Mouse (Mus musculus) ZHBTc4 (cell line): ENCODE measurements around the gene Atg4b.

ENCODE experiments used
- DNase-seq: peaks from one replicate; pipeline ENCODE4 v3.0.0-alpha.2; 2011; ENCODE audit warnings: low read depth, low spot score

Gene Atg4b

DNA sequence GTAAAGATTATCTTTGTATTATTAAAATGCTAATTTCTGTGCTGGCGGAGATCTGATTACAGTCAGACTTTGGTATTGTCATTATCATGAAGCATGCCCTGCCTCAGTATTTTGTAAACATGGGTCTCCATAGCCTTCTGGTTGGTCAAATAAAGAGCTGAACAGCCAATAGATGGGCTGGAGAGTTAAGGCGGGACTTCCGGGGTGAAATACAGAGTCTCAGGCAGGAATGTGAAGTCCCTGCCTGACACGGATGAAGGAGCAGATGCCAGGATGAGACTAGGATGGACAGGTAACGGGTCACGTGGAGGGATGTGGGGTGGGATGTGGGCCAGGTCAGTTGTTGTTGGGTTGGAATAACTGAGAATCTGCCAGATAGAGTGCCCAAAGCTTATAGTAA is at the start of gene Atg4b:
TSS of gene Atg4b (plus strand) at position 211 of the 400 bp plus-strand sequence.
- DNase-seq, result peak; percentile 66

DNA sequence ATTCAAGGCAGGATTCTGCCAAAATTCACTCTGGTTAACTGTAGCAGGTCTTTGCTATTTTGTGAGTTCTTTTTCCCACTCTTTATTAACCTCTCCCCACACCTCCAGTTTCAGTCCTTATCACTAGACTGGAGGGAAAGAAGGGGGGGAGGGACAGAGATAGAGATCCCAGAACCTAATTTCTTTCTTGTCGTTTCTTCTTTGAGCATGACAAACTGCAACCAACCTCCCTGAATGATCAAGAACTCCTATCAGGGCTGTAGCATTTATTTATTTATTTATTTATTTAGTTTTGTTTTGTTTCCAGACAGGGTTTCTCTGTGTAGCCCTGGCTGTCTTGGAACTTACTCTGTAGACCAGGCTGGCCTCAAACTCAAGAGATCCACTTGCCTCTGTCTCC is 49.2 kb upstream of the Atg4b start:
- no peak for DNase-seq

DNA sequence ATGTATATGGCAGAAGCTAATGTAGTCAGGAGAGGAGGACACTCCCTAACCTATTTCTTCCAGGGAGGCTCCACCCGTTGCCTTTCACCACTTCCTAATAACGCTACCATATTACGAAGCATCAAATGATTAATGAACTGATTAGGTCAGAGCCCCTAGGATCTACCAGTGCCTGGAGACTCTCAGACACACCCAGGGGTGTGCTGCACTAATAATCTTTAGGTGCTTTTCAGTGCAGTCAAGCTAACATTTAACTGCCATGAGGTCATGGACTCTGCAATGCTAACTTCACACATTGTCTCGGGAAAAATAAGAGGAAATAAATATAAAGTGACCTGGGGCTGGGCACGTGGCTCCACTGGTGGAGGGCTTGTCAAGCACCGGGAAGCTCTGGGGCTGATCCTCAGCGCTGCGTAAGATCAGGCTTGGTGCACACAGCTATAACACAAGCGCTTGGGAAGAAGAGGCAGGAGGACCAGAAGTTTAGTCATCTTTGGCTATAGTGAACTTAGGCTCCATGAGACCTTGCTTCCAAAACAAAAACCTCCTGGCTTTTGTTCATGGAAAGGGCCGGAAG is 47.7 kb upstream of the Atg4b start:
- DNase-seq, result no peak

DNA sequence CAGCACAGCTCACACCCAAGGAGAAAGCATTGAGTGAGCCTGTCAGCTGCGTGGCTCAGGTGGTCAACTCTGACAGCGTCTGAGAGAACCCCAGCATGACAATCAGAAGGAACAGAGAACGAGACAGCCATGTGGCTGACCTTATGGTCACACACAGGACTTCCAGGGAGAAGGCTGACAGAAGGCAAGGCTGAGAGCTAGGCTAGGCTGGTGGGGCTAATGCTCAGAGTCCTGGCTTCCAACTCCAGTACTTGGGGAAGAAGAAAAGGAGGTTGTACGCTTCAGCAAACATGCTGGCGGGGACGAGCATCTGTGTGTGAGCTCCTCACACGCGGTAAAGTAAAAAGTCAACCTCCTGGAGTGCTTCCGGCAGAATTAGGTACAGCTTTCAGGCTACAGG is 47.0 kb upstream of the Atg4b start:
- no peak for DNase-seq

DNA sequence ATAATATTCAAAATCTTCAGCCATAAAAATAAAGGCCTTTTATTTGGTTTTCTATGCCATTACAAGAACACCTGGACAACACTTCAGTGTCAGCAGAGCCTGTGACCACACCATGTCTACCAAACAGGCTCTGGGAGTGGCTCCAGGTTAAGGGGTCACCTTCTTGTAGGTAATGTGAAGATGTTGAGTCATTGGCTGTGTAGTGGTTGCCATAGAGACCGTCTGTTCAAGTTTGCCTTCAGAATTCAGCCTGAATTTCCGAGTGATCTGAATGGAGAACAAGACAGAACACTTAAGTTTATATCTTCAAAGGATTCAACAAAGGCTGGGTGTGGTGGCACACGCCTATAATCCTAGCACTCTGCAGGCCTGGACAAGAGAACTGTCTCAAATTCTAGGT is 45.9 kb upstream of the Atg4b start:
- peak; percentile 77 for DNase-seq

DNA sequence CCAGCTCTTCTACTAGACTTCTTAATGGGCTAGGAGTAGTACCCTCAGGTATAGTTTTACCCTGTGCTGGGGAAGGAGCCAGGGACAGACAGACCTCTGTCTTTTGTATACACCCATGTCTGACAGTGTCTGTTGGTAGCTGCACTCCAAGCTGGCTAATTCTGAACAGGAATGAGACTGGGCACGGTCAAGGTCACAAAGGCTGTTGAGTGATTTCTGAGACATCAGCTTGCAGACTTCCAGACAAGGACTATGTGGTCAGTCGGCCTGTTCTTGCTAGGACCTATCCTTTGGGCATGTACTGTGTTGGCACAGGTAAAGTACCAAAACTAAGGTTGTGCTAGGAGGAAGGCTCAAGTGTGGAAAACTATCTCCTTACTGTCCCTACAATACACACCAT is 35.1 kb upstream of the Atg4b start:
- DNase-seq, result no peak

DNA sequence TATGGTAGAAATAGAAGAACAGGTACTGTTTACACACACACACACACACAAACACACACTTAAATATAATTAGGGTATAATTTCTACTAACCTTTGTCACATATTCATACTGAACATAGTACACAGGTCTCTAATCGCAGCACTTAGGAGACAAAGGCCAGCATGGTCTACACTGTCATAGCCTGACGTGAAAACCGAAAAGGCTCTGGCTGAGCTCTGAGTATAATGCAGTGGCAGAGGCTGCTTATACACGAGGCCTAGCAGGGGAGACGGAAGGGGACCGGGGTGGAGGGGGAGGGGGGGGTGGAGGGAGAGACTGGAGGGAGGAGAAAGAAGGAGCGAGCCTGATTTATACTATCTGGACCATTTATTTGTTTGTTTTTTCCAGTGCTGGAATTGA is 29.7 kb upstream of the Atg4b start:
- no peak for DNase-seq

DNA sequence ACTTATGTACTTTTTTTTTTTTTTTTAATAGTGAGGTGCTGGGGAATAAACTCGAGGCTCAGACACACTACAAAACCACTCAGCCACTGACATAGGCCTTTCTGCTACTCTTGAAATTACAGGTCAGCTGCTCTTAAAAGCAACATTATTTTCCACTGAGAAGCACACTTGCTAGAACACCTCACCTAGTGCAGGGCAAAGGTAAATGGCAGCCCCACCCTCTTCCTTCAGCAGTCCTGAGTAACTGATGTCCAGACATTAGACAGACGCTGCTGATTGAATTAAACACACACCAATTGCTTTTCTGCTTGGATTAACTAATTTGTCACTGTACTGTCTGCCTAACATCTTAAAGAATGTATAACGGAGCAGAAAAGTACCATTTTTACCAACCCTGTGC is 26.7 kb upstream of the Atg4b start:
- DNase-seq, result no peak

DNA sequence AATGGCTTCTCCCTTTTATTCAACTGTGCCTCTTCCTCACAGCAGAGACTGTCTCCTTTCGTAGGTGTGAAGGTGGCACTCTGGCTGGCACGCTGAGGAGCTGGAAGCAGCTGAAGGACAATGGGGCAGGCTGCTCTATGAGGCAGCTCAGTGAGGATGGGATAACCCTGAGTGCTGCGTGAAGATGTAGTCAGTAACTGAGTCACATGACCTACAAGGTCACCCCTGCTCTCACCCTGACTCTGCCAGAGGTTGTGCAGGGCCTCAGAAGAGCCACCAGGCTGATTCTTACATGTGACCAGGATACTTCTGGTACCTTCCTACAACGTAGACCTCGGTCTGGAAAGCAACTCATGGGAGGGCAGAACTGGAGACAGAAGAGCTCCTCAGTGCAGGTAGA is 25.6 kb upstream of the Atg4b start:
- DNase-seq, result peak; percentile 36

DNA sequence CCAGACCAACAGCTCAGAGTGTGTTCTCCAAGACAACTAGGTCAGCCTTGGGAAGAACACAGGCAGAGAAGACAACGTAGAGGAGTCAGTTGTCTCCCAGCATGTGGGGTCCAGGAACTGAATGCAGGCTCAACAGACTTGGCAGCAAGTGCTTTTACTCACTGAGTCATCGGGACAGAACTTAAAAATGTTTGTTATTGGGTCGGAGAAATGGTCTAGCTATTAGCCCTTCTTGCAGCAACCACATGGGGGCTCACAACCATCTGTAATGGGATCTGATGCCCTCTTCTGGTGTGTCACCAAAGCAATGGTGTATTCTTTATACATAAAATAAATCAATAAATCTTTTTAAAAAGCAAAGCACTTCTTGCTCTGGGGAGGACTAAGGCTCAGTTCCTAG is 25.2 kb upstream of the Atg4b start:
- DNase-seq, result no peak

DNA sequence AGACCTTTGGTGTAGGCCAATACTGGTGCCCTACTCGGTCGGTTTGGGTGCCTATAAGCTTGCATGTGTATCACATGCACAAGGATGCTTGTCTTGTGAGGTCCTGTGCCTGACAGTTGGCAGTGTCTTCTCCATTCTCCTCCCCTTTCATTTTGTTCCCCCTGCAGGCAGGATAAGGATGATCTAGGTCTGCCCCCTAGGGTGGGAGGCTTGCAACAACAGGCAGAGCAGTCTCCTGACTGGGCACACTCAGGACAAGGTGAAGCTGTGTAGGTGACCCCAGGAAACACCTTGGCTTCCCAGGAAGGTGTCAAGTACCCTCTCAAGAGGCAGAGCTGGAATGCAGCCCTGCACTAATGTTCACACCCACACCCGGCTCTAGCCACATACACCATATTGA is 24.3 kb upstream of the Atg4b start:
- DNase-seq, result peak; percentile 76

DNA sequence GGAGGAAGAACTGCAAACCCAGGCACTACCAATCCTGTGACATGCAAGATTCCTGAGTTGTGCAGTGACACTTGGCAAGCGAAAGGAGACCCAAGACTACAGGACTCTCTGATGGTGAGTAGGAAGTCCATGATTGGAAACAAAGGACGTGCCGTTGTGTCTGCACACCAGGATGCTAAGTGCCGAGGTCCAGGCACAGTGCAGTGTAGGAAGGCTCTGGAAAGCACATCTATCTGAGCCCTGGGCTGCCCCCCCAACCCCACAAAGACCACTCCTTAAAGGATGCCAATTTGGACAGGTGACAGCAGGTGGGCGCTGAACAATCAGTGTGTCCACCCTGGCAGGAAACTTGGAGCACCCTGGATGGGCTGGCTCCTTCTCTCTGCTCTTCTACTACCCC is 20.2 kb upstream of the Atg4b start:
- no peak for DNase-seq

DNA sequence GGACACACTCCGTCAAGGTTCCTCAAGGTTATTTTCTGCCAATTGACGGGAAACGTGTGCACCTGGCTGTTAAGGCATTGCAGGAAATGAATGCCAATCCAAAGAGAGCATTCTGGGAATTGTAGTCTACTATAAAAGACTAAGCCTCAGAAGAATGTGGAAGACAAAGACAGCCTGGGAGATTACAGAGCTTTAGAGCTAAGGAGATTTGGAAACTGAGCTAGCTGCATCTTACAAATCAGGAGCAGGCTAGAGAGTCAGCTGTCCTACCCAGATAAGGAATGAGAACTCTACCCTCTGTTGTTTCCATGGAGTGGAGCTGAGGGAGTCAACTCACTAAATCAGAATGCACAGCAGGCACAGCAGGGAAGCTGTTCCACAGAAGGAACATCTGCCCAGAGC is 19.4 kb upstream of the Atg4b start:
- DNase-seq, result peak; percentile 51

DNA sequence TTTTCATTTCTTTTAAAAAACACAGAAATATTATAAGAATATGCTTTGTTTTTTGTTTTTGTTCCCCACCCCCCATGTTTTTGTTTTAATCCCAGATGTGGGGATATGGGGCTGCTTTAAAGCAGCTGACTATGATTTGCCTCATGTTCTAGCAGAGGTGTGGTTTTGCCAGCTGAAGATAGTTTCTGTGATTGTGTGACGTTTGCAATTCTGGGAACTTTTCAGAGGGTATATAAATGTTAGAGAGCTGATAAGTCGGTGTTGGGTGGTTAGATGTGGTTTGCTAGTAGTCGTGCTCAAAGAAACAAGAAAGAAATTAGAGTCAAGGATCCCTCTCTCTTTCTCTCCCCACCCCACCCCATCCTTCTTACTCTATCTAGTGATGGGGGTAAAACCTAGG is 15.4 kb upstream of the Atg4b start:
- DNase-seq, result no peak

DNA sequence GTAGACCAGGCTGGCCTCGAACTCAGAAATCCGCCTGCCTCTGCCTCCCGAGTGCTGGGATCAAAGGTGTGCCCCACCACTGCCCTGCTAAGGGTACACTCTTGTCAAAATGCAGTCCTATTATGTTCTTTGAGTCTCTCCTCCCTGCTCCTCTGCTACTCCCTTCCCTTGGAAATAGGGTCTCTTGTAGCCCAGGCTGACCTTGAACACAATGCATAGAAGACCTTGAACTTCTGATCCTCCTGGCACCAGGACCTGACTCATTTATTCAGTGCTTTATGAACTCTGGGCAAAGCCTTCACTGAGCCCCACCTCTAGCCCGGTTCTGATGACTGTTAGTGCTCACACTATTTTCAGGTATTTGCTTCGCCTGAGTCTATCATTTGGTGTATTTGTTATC is 13.6 kb upstream of the Atg4b start:
- DNase-seq, result peak; percentile 49

DNA sequence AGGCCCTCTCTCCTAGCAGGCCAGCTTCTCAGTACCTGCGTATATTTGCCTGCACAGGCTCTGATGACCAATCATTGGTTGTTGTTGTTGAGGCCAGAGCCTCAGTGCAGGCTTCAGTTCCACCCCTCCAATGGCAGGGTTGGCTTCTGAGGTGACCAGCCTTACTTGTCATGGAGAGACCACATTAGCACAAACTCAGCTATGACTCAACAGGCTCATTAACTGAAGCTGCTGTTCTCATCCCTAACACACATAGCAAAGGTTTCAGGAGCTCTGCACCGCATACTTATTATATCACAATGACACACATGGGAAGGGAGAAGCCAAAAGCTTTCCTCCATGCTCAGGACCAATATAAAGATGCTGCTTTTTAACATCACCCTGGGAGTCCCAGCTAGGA is 10.6 kb upstream of the Atg4b start:
- no peak for DNase-seq

DNA sequence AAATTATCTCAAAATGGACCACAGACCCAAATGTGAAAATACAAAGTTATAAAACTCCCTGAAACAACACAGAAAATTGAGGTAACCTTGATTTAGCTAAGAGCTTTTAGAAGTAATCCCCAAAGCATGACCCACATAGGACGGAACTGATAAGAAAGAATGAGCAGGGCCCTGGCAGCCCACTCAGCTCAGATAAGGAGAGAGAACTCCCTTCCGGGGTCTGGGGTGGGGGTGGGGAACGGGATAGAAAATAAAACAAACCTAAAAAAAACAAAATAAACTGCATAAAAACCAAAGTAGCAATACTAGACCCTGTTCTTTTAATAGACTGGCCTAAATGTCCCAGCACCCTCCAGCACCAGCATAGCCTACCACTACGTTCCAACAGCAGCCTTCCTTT is 9.3 kb upstream of the Atg4b start:
- no peak for DNase-seq

DNA sequence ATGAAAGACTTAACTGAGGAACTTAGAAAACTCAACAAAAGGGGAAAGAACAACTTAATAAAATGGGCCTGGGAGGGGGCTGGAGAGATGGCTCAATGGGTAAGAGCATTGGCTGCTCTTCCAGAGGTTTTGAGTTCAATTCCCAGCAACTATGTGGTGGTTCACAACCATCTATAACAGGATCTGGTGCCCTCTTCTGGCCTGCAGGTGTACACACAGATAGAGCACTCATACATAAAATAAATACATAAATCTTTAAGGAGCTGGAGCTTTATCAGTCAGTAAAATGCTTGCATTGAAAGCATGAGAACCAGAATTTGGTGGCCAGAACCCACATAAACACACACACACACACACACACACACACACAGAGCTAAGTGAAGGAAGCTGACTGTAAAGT is 8.4 kb upstream of the Atg4b start:
- DNase-seq, result peak; percentile 62

DNA sequence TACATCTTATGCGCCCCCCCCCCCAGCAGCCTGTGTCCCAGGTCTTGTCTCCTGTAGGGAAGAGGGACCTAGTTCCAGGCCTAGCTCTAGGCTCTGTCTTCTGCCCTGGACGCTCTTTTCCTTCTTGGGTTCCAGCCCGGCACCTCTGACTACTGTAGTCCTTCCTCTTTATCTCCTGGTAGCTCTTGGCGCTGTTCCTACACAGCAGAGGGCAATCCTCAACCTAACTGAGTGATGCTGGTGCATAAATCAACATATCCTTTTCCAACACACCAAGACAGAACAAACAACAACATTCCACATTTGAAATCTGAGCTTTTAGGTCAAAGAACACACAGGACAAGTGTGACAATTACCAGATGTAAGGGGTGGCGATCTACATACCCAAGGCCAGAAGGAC is 5.1 kb upstream of the Atg4b start:
- DNase-seq, result peak; percentile 18

DNA sequence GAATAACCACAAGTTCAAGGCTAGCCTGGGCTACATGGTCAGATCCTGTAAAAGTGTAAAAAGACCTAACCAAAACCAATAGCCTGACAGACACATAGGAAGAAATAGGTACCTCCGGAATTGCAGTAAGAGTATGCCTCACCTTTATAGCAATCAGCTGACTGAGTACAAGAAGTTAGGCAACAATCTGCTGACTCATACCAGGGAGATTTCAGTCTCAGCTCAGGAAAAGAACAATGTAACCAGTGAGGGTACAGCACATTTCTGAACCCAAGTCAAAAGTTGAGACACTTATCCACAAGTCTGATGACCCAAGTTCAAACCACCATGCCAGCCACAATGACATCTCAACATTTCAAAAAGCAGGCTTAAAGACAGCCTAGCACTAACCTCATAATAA is 2.8 kb upstream of the Atg4b start:
- DNase-seq, result no peak

DNA sequence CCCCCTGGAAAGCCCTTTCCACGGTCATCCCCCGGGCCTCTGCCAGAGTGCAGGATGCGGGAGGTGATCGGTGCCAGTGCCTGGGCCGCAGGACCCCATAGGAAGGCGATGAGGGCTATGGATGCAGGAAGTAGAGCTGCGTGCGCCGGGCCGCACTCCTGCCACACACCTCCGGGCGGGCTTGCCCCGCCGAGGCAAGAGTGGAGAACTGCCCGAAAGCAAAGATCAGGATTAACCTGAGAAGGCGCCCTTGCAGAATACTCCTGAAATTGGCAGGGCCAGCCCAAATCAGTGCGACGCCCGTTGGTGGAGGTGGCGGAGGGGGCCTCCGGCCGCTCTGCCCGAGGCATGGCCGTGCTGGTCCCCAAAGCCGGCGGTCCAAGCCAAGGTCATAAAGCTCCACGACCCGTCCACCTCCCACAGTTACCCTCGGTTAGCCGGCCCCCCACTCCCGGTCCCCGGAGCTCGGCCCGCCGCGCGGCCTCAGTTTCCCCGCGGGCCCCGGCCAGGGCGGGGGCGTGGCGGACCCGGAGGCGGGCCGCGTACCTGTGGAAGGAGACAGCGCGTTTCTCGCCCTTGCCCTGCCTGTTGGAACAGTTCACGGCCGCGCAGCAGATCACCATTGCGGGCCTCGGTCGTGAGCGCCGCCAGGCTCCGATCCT is 2.7 kb downstream of the Atg4b start:
- DNase-seq, result peak; percentile 69

DNA sequence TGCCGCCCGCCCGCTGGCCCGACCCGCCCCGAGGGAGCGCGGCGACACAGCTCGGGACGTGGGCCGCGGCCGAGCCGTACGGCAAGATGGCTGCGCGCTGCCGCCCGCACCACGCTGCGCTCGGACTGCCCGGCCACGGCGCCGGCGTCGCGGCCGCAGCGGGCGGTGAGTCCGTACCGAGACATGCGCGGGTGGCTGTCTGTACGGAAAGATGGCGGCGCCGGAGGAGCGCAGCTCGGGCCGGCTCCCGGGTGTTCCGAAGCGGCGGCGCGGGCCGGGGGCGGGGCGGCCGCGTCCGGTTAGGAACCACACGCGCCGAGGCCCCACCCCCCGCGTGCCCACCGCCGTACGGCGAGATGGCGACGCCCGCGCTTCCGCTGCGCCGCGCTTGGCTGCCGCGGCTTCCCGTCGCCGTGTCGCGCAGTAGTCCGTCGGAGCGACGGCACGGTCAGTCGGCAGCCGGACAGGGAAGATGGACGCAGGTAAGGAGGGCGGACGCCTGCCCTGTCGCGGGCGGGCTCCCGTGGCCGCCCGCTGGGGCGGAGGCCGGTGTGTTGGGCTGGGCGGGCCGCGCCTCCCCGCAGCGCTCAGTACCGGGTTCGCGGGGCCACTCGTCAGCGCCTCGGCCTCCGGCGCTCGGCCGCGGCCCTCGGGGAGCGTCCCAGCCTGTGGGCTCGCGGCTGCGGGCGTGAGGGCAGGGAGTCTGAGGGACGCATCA is 3.4 kb downstream of the Atg4b start, which contains the start of gene Thap4:
TSS of gene Thap4 (minus strand) at position 292 of the 718 bp plus-strand sequence.
- peak; percentile 83 for DNase-seq

DNA sequence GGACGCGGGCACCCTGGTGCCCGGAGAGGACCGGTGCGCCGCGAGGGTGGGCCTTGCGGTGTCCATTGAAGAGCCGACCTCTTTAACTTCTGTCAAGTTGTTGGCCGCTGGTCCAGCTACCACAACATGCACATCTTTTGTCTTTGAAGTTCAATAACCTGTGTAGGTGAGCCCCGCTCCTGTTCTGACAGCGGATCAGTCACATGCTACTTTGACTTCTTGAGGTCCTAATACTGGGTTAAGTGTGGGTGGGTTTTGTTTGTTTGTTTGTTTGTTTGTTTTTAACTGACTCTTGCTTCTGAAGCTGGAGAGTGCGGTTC is 4.0 kb downstream of the Atg4b start:
- DNase-seq, result peak; percentile 55
